Mouse (Mus musculus): ENCODE results near the gene Slx1b. TPM values are rescaled to one million over a fixed set of nuclear protein-coding genes. Genes with fewer than 3 reads are reported as not detected.
"Not testable (repeated sequence)": the region's sequence is repeated elsewhere in the genome, so short reads cannot be mapped to it uniquely, and the experiment has no call there.

The Slx1b gene
- polyA plus RNA-seq, 1 experiment from 2014 or later: 7.5 TPM

- peaks cover 13% of the 10 kb centered on the region for H3K4me1 ChIP-seq (replicated peaks)
- no peak overlapping the region for H3K9ac ChIP-seq
- 34% methylated on average over 3 of the region's 3 CpGs for WGBS
- H3K27ac ChIP-seq (ENCODE audit: poor library complexity, severe bottlenecking): no peak overlapping the region
- peaks cover 30% of the 10 kb centered on the region for H3K36me3 ChIP-seq
- H3K27me3 ChIP-seq (replicated peaks): no peaks in the 10 kb centered on the region
- ATAC-seq (ENCODE audit: insufficient number of reproducible peaks, low FRiP score): no peak
- H3K4me2 ChIP-seq: no peak overlapping the region
- H3K9me3 ChIP-seq (replicated peaks): no peaks in the 10 kb centered on the region
- no peak overlapping the region for H3K4me3 ChIP-seq
Observed at GRCm38 (mm10) chr7:126693256-126693655, 2.3 kb downstream of the Slx1b start.

- WGBS: 90% methylated on average over 26 of the region's 26 CpGs
- ATAC-seq (ENCODE audit: insufficient number of reproducible peaks, low FRiP score): no peak
- Histone ChIP-seq H3K27me3 (replicated peaks) (no peaks in the 10 kb centered on the region), H3K4me1 (replicated peaks) (peaks cover 18% of the 10 kb centered on the region), H3K9me3 (replicated peaks) (no peaks in the 10 kb centered on the region), H3K36me3 (peaks cover 30% of the 10 kb centered on the region), H3K9ac (no peak overlapping the region), H3K4me3 (no peak overlapping the region), H3K27ac (ENCODE audit: poor library complexity, severe bottlenecking) (no peak overlapping the region), H3K4me2 (no peak overlapping the region)
Observed at GRCm38 (mm10) chr7:126692426-126692825, 3.2 kb downstream of the Slx1b start.

DNA sequence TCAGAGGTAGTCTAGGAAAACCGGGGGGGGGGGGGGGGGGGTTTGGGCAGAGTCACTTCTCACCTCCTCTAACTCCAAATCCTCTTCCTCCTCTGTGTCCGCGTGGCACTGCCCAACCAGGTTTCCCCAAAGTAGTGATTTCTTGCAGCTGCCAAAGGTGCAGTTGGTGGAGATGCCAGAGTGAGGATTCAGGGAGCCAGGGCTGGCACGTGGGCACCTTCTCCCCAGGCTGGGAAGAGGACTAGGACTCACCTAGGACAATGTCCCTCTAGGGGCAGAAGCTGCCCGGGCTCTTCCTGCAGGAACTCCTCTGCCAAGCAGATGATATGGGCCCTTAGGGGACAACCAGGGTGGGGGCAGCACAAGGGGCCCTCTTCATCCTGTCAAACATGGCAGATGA is 3.9 kb downstream of the Slx1b start:
- peaks cover 20% of the 10 kb centered on the region for H3K4me1 ChIP-seq (replicated peaks)
- H3K4me2 ChIP-seq: no peak overlapping the region
- H3K27me3 ChIP-seq (replicated peaks): no peaks in the 10 kb centered on the region
- H3K9me3 ChIP-seq (replicated peaks): no peaks in the 10 kb centered on the region
- no peak overlapping the region for H3K4me3 ChIP-seq
- no peak for ATAC-seq (ENCODE audit: insufficient number of reproducible peaks, low FRiP score)
- no peak overlapping the region for H3K9ac ChIP-seq
- H3K27ac ChIP-seq (ENCODE audit: poor library complexity, severe bottlenecking): no peak overlapping the region
- WGBS: 77% methylated on average over 5 of the region's 5 CpGs
- peaks cover 30% of the 10 kb centered on the region for H3K36me3 ChIP-seq

DNA sequence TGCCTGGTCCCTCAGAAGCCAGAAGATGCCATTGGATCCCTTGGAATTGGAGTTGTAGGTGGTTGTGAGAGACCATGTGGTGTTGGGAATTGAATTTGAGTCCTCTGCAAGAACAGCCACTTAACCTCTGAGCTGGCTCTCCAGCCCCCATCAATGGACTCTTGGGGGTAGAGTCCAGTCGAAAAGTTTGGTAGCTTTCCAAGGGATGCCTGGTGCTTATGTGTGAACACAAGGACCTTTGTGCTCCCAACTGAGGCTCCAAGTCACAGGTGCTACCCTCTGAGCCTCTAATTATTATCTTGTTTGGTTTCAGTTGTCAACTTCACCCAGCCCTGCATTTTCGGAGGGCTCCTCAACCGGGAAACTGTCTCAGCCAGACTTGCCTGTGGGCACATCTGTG is 4.8 kb downstream of the Slx1b start:
- peaks cover 30% of the 10 kb centered on the region for H3K36me3 ChIP-seq

DNA sequence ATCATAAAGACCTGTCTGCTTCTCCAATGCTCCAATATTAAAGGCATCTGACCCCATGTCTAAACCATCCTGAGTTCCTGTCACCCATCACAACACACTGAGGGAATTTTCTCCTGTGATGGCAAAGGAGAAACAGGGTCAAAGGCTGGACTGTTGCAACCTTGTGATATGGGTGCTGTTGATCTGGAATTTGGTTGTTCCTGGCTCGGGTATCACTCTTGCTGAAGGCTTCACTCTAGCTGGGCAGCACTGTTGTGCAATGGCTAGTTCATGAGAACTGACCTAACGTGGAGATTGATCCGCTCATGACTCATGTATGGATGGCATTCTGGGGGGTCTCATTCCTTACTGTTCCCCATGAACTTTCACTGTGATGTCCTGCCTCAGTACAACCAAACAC is 6.6 kb downstream of the Slx1b start:
- Histone ChIP-seq H3K36me3 (peaks cover 30% of the 10 kb centered on the region), H3K27me3 (replicated peaks) (no peaks in the 10 kb centered on the region), H3K9me3 (replicated peaks) (no peaks in the 10 kb centered on the region), H3K4me2 (no peak overlapping the region), H3K9ac (no peak overlapping the region), H3K4me1 (replicated peaks) (peaks cover 17% of the 10 kb centered on the region), H3K4me3 (no peak overlapping the region), H3K27ac (ENCODE audit: poor library complexity, severe bottlenecking) (no peak overlapping the region)
- ATAC-seq (ENCODE audit: insufficient number of reproducible peaks, low FRiP score): no peak
- 79% methylated on average over 3 of the region's 3 CpGs for WGBS

More for the DNA sequence above, 4.8 kb downstream of the Slx1b start:
- Histone ChIP-seq H3K4me1 (replicated peaks) (peaks cover 22% of the 10 kb centered on the region), H3K27me3 (replicated peaks) (no peaks in the 10 kb centered on the region), H3K27ac (ENCODE audit: poor library complexity, severe bottlenecking) (no peak overlapping the region), H3K9me3 (replicated peaks) (no peaks in the 10 kb centered on the region), H3K4me3 (no peak overlapping the region), H3K4me2 (no peak overlapping the region), H3K9ac (no peak overlapping the region)
- WGBS: 81% methylated on average over 3 of the region's 3 CpGs
- no peak for ATAC-seq (ENCODE audit: insufficient number of reproducible peaks, low FRiP score)

DNA sequence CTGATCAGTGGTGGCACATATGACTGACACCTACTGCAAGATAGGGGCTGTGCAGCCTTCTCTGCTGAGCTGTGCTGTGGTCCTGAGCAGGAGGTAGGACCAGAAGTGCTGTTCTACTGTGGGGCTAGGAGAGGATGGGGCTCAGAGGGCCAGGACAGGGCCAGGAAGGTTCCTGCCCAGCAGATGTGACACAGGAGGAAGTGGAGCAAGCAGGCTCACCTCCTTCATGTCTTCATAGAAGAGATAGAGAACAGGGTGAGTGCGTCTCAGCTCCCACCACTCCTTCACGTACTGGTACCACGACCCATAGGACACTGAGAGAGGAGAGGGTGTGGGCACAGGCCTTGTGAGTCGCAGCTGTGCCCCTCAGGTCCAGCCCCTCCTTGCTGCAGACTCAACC is 7.4 kb downstream of the Slx1b start:
- H3K27me3 ChIP-seq (replicated peaks); H3K9me3 ChIP-seq (replicated peaks); H3K4me2 ChIP-seq; H3K4me3 ChIP-seq; H3K9ac ChIP-seq; H3K27ac ChIP-seq (ENCODE audit: poor library complexity, severe bottlenecking); ATAC-seq (ENCODE audit: insufficient number of reproducible peaks, low FRiP score): not testable (repeated sequence)
- H3K4me1 ChIP-seq (replicated peaks): peaks cover 17% of the 10 kb centered on the region
- peaks cover 30% of the 10 kb centered on the region for H3K36me3 ChIP-seq
- 63% methylated on average over 4 of the region's 4 CpGs for WGBS

- H3K36me3 ChIP-seq: peaks cover 5% of the 10 kb centered on the region
- H3K9ac ChIP-seq: no peak overlapping the region
- H3K27me3 ChIP-seq (replicated peaks): no peaks in the 10 kb centered on the region
- 93% methylated on average over 5 of the region's 5 CpGs for WGBS
- H3K4me1 ChIP-seq (replicated peaks): peaks cover 9% of the 10 kb centered on the region; the same call in 1 of the 2 replicates
- H3K4me3 ChIP-seq: no peak overlapping the region
- no peak overlapping the region for H3K4me2 ChIP-seq
- no peak overlapping the region for H3K27ac ChIP-seq (ENCODE audit: poor library complexity, severe bottlenecking)
- no peaks in the 10 kb centered on the region for H3K9me3 ChIP-seq (replicated peaks)
- no peak for ATAC-seq (ENCODE audit: insufficient number of reproducible peaks, low FRiP score)
Observed at GRCm38 (mm10) chr7:126681221-126681620, 14.4 kb downstream of the Slx1b start.

- Histone ChIP-seq H3K9ac (no peak overlapping the region), H3K4me1 (replicated peaks) (peaks cover 15% of the 10 kb centered on the region; the same call in 1 of the 2 replicates), H3K4me2 (no peak overlapping the region), H3K27ac (ENCODE audit: poor library complexity, severe bottlenecking) (no peak overlapping the region), H3K4me3 (no peak overlapping the region), H3K27me3 (replicated peaks) (no peaks in the 10 kb centered on the region), H3K36me3 (peaks cover 7% of the 10 kb centered on the region), H3K9me3 (replicated peaks) (no peaks in the 10 kb centered on the region)
- WGBS: 89% methylated on average over 5 of the region's 5 CpGs
- no peak for ATAC-seq (ENCODE audit: insufficient number of reproducible peaks, low FRiP score)
Observed at GRCm38 (mm10) chr7:126679683-126680082, 15.9 kb downstream of the Slx1b start.

- WGBS: 84% methylated on average over 8 of the region's 8 CpGs
- H3K4me1 ChIP-seq (replicated peaks): peaks cover 15% of the 10 kb centered on the region; the same call in 1 of the 2 replicates
- no peak for ATAC-seq (ENCODE audit: insufficient number of reproducible peaks, low FRiP score)
- no peak overlapping the region for H3K4me2 ChIP-seq
- no peaks in the 10 kb centered on the region for H3K9me3 ChIP-seq (replicated peaks)
- no peak overlapping the region for H3K9ac ChIP-seq
- no peaks in the 10 kb centered on the region for H3K27me3 ChIP-seq (replicated peaks)
- no peak overlapping the region for H3K4me3 ChIP-seq
- H3K27ac ChIP-seq (ENCODE audit: poor library complexity, severe bottlenecking): no peak overlapping the region
- H3K36me3 ChIP-seq: peaks cover 7% of the 10 kb centered on the region
Observed at GRCm38 (mm10) chr7:126678545-126679341, 16.8 kb downstream of the Slx1b start.

- H3K9me3 ChIP-seq (replicated peaks): no peaks in the 10 kb centered on the region
- no peak overlapping the region for H3K4me2 ChIP-seq
- H3K36me3 ChIP-seq: peaks cover 18% of the 10 kb centered on the region
- WGBS: 77% methylated on average over 4 of the region's 4 CpGs
- H3K4me1 ChIP-seq (replicated peaks): peaks cover 15% of the 10 kb centered on the region; the same call in 1 of the 2 replicates
- ATAC-seq (ENCODE audit: insufficient number of reproducible peaks, low FRiP score): no peak
- no peak overlapping the region for H3K9ac ChIP-seq
- 0 out of 2 replicates have a peak overlapping the region, but pooled peaks have one; percentile 30 for H3K27ac ChIP-seq (ENCODE audit: poor library complexity, severe bottlenecking)
- no peak overlapping the region for H3K4me3 ChIP-seq
- H3K27me3 ChIP-seq (replicated peaks): no peaks in the 10 kb centered on the region
Observed at GRCm38 (mm10) chr7:126676631-126677220, 18.9 kb downstream of the Slx1b start.

DNA sequence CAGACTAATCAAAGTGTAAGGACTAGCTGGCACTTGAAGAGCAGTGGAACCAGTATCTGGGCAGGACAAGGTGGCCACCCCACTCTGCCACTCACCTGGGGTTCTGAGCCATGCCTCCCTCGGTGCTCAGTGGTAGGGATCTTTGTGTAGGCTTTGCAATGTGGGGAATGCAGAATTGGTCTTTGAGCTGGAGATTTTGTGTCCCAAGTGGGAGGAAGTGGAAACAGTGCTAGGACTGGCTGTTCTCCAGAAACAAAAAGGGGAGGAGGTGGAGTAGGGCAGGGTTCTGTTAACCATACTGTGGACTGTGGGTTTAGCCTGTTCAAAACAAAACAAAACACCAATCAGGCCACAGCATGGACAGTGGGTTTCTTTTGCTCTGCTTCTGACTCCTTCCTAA is 19.4 kb downstream of the Slx1b start, which contains the start of gene Sult1a1:
Sult1a1 (minus strand) TSS at position 226 of the 400 bp plus-strand sequence.
- Histone ChIP-seq H3K4me1 (replicated peaks) (peaks cover 15% of the 10 kb centered on the region; the same call in 1 of the 2 replicates), H3K9ac (no peak within 1 kb of the TSS), H3K9me3 (replicated peaks) (no peaks in the 10 kb centered on the region), H3K36me3 (peaks cover 23% of the 10 kb centered on the region), H3K27me3 (replicated peaks) (no peaks in the 10 kb centered on the region), H3K27ac (ENCODE audit: poor library complexity, severe bottlenecking) (0 out of 2 replicates have a peak within 1 kb of the TSS, but pooled peaks have one; percentile 30), H3K4me3 (no peak within 1 kb of the TSS), H3K4me2 (no peak within 1 kb of the TSS)
- 52% methylated on average over 1 of the region's 1 CpGs for WGBS
- ATAC-seq (ENCODE audit: insufficient number of reproducible peaks, low FRiP score): no peak; the same call in 1 of the 2 replicates

Data from heart, embryonic 12.5 days (tissue).